Comparison of ENCODE assay signal across 15 mouse cellular contexts in genomic region chr8:79151644-79152043, GRCm38 (mm10).
"Had no signal": no experiment of that assay in that cellular context is flagged by ENCODE, and none has a peak within 500 bp of the region (broad histone marks: within the 10 kb centered on the region; RNA-seq: fewer than 3 reads in every experiment).

No protein-coding gene starts in this region.

- DNase-seq: kidney, adult 11 months; kidney, adult 8-10 months; kidney, postnatal 10 days; kidney, postnatal 36 days; layer of hippocampus, postnatal 36 days; left cerebral cortex, postnatal 4 days; liver, postnatal 0 days; lung, embryonic 14.5 days; retina, postnatal 1 day; right cerebral cortex, postnatal 14 days; spleen, adult 18-20 months; thymus, adult 18-20 months; thymus, postnatal 36 days had no signal

- ATAC-seq: liver, postnatal 0 days; lung, postnatal 0 days; midbrain, embryonic 15.5 days had no signal
